Mouse (Mus musculus): Measurements from ENCODE around the gene Itm2b. TPM values are rescaled to one million over a fixed set of nuclear protein-coding genes. Genes with fewer than 3 reads are reported as not detected.

Itm2b gene
- polyA plus RNA-seq (2015; fragmentation: Nextera tagmentation; extraction: Ambion mirVana): 757 and 885 TPM in 2 replicates

GRCm38 (mm10) chr14:73384913-73385719 lies at the start of gene Itm2b:
Gene Itm2b (minus strand): TSS chr14:73385289.
- Histone ChIP-seq H3K9me3 (replicated peaks; ENCODE audit: control insufficient read depth, low read length) (no peaks in the 10 kb centered on the region), H3K4me2 (ENCODE audit: low read depth, low read length) (peak within 1 kb of the TSS; percentile 75), H3K4me1 (ENCODE audit: control insufficient read depth, insufficient read depth, low read length) (peaks cover 60% of the 10 kb centered on the region), H3K9ac (ENCODE audit: low read length) (peak within 1 kb of the TSS; percentile 99), H3K4me3 (ENCODE audit: low read length) (peak within 1 kb of the TSS; percentile 97), H3K27me3 (ENCODE audit: control insufficient read depth, insufficient read depth, low read length) (no peaks in the 10 kb centered on the region), H3K36me3 (ENCODE audit: control insufficient read depth, insufficient read depth) (no peaks in the 10 kb centered on the region), H3K27ac (ENCODE audit: low read length) (peak within 1 kb of the TSS; percentile 99)
- WGBS: under 1% methylated on average over 59 of the region's 62 CpGs
- peak; percentile 93 for ATAC-seq (replicated peaks; ENCODE audit: extremely low read depth, insufficient read depth, low FRiP score)

GRCm38 (mm10) chr14:73433487-73433886 lies 48.4 kb upstream of the Itm2b start:
- no peaks in the 10 kb centered on the region for H3K9me3 ChIP-seq (replicated peaks; ENCODE audit: control insufficient read depth, low read length)
- H3K4me2 ChIP-seq (ENCODE audit: low read depth, low read length): no peak overlapping the region
- H3K27me3 ChIP-seq (ENCODE audit: control insufficient read depth, insufficient read depth, low read length): no peaks in the 10 kb centered on the region
- no peak overlapping the region for H3K9ac ChIP-seq (ENCODE audit: low read length)
- no peak overlapping the region for H3K4me3 ChIP-seq (ENCODE audit: low read length)
- no peak overlapping the region for H3K27ac ChIP-seq (ENCODE audit: low read length)
- no peak for ATAC-seq (replicated peaks; ENCODE audit: extremely low read depth, insufficient read depth, low FRiP score)
- H3K36me3 ChIP-seq (ENCODE audit: control insufficient read depth, insufficient read depth): no peaks in the 10 kb centered on the region
- H3K4me1 ChIP-seq (ENCODE audit: control insufficient read depth, insufficient read depth, low read length): no peaks in the 10 kb centered on the region
- WGBS: 72% methylated on average over 6 of the region's 6 CpGs

GRCm38 (mm10) chr14:73430571-73430970 lies 45.5 kb upstream of the Itm2b start:
- 62% methylated on average over 12 of the region's 12 CpGs for WGBS
- no peak overlapping the region for H3K4me2 ChIP-seq (ENCODE audit: low read depth, low read length)
- no peaks in the 10 kb centered on the region for H3K4me1 ChIP-seq (ENCODE audit: control insufficient read depth, insufficient read depth, low read length)
- no peaks in the 10 kb centered on the region for H3K27me3 ChIP-seq (ENCODE audit: control insufficient read depth, insufficient read depth, low read length)
- H3K4me3 ChIP-seq (ENCODE audit: low read length): no peak overlapping the region
- H3K9me3 ChIP-seq (replicated peaks; ENCODE audit: control insufficient read depth, low read length): 0 out of 2 replicates have a peak, but pooled peaks cover 2% of the 10 kb centered on the region
- H3K36me3 ChIP-seq (ENCODE audit: control insufficient read depth, insufficient read depth): no peaks in the 10 kb centered on the region
- ATAC-seq (replicated peaks; ENCODE audit: extremely low read depth, insufficient read depth, low FRiP score): no peak
- no peak overlapping the region for H3K27ac ChIP-seq (ENCODE audit: low read length)
- H3K9ac ChIP-seq (ENCODE audit: low read length): no peak overlapping the region

GRCm38 (mm10) chr14:73425571-73426041 lies 40.5 kb upstream of the Itm2b start:
- 78% methylated on average over 2 of the region's 2 CpGs for WGBS
- Histone ChIP-seq H3K36me3 (ENCODE audit: control insufficient read depth, insufficient read depth) (no peaks in the 10 kb centered on the region), H3K4me3 (ENCODE audit: low read length) (no peak overlapping the region), H3K9ac (ENCODE audit: low read length) (no peak overlapping the region), H3K27me3 (ENCODE audit: control insufficient read depth, insufficient read depth, low read length) (no peaks in the 10 kb centered on the region), H3K4me2 (ENCODE audit: low read depth, low read length) (no peak overlapping the region), H3K4me1 (ENCODE audit: control insufficient read depth, insufficient read depth, low read length) (no peaks in the 10 kb centered on the region), H3K9me3 (replicated peaks; ENCODE audit: control insufficient read depth, low read length) (0 out of 2 replicates have a peak, but pooled peaks cover 2% of the 10 kb centered on the region), H3K27ac (ENCODE audit: low read length) (no peak overlapping the region)
- no peak for ATAC-seq (replicated peaks; ENCODE audit: extremely low read depth, insufficient read depth, low FRiP score)

GRCm38 (mm10) chr14:73424961-73425360 lies 39.9 kb upstream of the Itm2b start:
- no peak overlapping the region for H3K27ac ChIP-seq (ENCODE audit: low read length)
- H3K9me3 ChIP-seq (replicated peaks; ENCODE audit: control insufficient read depth, low read length): 0 out of 2 replicates have a peak, but pooled peaks cover 2% of the 10 kb centered on the region
- H3K4me2 ChIP-seq (ENCODE audit: low read depth, low read length): no peak overlapping the region
- 69% methylated on average over 6 of the region's 6 CpGs for WGBS
- H3K27me3 ChIP-seq (ENCODE audit: control insufficient read depth, insufficient read depth, low read length): no peaks in the 10 kb centered on the region
- H3K36me3 ChIP-seq (ENCODE audit: control insufficient read depth, insufficient read depth): no peaks in the 10 kb centered on the region
- no peak overlapping the region for H3K4me3 ChIP-seq (ENCODE audit: low read length)
- H3K9ac ChIP-seq (ENCODE audit: low read length): no peak overlapping the region
- H3K4me1 ChIP-seq (ENCODE audit: control insufficient read depth, insufficient read depth, low read length): no peaks in the 10 kb centered on the region
- ATAC-seq (replicated peaks; ENCODE audit: extremely low read depth, insufficient read depth, low FRiP score): no peak

GRCm38 (mm10) chr14:73423542-73423941 lies 38.5 kb upstream of the Itm2b start:
- no peak for ATAC-seq (replicated peaks; ENCODE audit: extremely low read depth, insufficient read depth, low FRiP score)
- no peaks in the 10 kb centered on the region for H3K4me1 ChIP-seq (ENCODE audit: control insufficient read depth, insufficient read depth, low read length)

GRCm38 (mm10) chr14:73422621-73423020 lies 37.5 kb upstream of the Itm2b start:
- no peak for ATAC-seq (replicated peaks; ENCODE audit: extremely low read depth, insufficient read depth, low FRiP score)
- 94% methylated on average over 2 of the region's 2 CpGs for WGBS
- H3K27me3 ChIP-seq (ENCODE audit: control insufficient read depth, insufficient read depth, low read length): no peaks in the 10 kb centered on the region

More at GRCm38 (mm10) chr14:73423542-73423941, 38.5 kb upstream of the Itm2b start:
- Histone ChIP-seq H3K27ac (ENCODE audit: low read length) (no peak overlapping the region), H3K4me3 (ENCODE audit: low read length) (no peak overlapping the region), H3K36me3 (ENCODE audit: control insufficient read depth, insufficient read depth) (no peaks in the 10 kb centered on the region), H3K9ac (ENCODE audit: low read length) (no peak overlapping the region), H3K4me2 (ENCODE audit: low read depth, low read length) (no peak overlapping the region), H3K27me3 (ENCODE audit: control insufficient read depth, insufficient read depth, low read length) (no peaks in the 10 kb centered on the region), H3K9me3 (replicated peaks; ENCODE audit: control insufficient read depth, low read length) (0 out of 2 replicates have a peak, but pooled peaks cover 2% of the 10 kb centered on the region)

GRCm38 (mm10) chr14:73421580-73421979 lies 36.5 kb upstream of the Itm2b start:
- Histone ChIP-seq H3K4me1 (ENCODE audit: control insufficient read depth, insufficient read depth, low read length) (no peaks in the 10 kb centered on the region), H3K27me3 (ENCODE audit: control insufficient read depth, insufficient read depth, low read length) (no peaks in the 10 kb centered on the region), H3K4me3 (ENCODE audit: low read length) (no peak overlapping the region), H3K4me2 (ENCODE audit: low read depth, low read length) (no peak overlapping the region), H3K36me3 (ENCODE audit: control insufficient read depth, insufficient read depth) (no peaks in the 10 kb centered on the region), H3K27ac (ENCODE audit: low read length) (no peak overlapping the region), H3K9me3 (replicated peaks; ENCODE audit: control insufficient read depth, low read length) (0 out of 2 replicates have a peak, but pooled peaks cover 1% of the 10 kb centered on the region), H3K9ac (ENCODE audit: low read length) (no peak overlapping the region)
- 82% methylated on average over 9 of the region's 9 CpGs for WGBS
- no peak for ATAC-seq (replicated peaks; ENCODE audit: extremely low read depth, insufficient read depth, low FRiP score)

More at GRCm38 (mm10) chr14:73422621-73423020, 37.5 kb upstream of the Itm2b start:
- Histone ChIP-seq H3K9ac (ENCODE audit: low read length) (no peak overlapping the region), H3K4me3 (ENCODE audit: low read length) (no peak overlapping the region), H3K9me3 (replicated peaks; ENCODE audit: control insufficient read depth, low read length) (0 out of 2 replicates have a peak, but pooled peaks cover 2% of the 10 kb centered on the region), H3K4me1 (ENCODE audit: control insufficient read depth, insufficient read depth, low read length) (no peaks in the 10 kb centered on the region), H3K4me2 (ENCODE audit: low read depth, low read length) (no peak overlapping the region), H3K36me3 (ENCODE audit: control insufficient read depth, insufficient read depth) (no peaks in the 10 kb centered on the region), H3K27ac (ENCODE audit: low read length) (no peak overlapping the region)

GRCm38 (mm10) chr14:73420138-73420745 lies 35.2 kb upstream of the Itm2b start:
- Histone ChIP-seq H3K9ac (ENCODE audit: low read length) (no peak overlapping the region), H3K4me1 (ENCODE audit: control insufficient read depth, insufficient read depth, low read length) (no peaks in the 10 kb centered on the region; the same call in 1 of the 2 replicates), H3K4me3 (ENCODE audit: low read length) (no peak overlapping the region), H3K27me3 (ENCODE audit: control insufficient read depth, insufficient read depth, low read length) (no peaks in the 10 kb centered on the region), H3K9me3 (replicated peaks; ENCODE audit: control insufficient read depth, low read length) (no peaks in the 10 kb centered on the region), H3K27ac (ENCODE audit: low read length) (no peak overlapping the region), H3K36me3 (ENCODE audit: control insufficient read depth, insufficient read depth) (no peaks in the 10 kb centered on the region), H3K4me2 (ENCODE audit: low read depth, low read length) (no peak overlapping the region)
- WGBS: 25% methylated on average over 5 of the region's 5 CpGs
- no peak for ATAC-seq (replicated peaks; ENCODE audit: extremely low read depth, insufficient read depth, low FRiP score)
